Mouse (Mus musculus): ENCODE measurements around the gene Epha3.

Gene Epha3

DNA sequence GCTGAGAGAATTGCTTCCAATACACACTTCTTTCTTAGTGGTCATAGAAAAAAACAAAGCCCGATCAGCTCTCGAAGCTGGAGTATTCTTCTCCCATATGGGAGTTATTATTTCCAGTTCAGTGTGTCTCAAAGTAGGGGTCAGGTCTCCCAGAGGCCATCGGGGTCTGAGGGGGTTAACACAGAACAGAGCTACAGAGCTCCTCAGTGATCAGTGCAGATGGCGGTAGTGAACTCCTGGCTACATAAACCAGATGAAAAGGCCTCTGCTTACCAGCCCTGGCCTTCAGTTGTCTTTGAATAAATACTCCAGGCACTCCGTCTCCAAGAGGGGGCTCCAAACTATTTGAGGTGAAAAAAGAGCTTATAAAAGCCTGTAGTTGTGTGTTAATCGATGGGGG, 362.5 kb downstream of the Epha3 start:
- peak; percentile 72 for DNase-seq (ENCODE audit: low read depth, low spot score)

GRCm38 (mm10) chr16:63500975-63501393, 363.0 kb downstream of the Epha3 start:
- peak; percentile 45 for DNase-seq (ENCODE audit: low read depth, low spot score)
